Mouse (Mus musculus): ENCODE data around the gene Stx8. TPM values are rescaled to one million over a fixed set of nuclear protein-coding genes. Genes with fewer than 3 reads are reported as not detected.
A peak's percentile ranks its signal among the peaks of the same experiment; 100 is the strongest.

The Stx8 gene
- polyA plus RNA-seq, 1 experiment from 2014 or later = 58.7 TPM

- H3K36me3 ChIP-seq (ENCODE audit: control insufficient read depth, insufficient read depth) = no peaks in the 10 kb centered on the region
- H3K9me3 ChIP-seq (replicated peaks; ENCODE audit: control insufficient read depth, low read length) = 0 out of 2 replicates have a peak, but pooled peaks cover 3% of the 10 kb centered on the region
- no peak overlapping the region for H3K9ac ChIP-seq (ENCODE audit: low read length)
- no peak overlapping the region for H3K4me3 ChIP-seq (ENCODE audit: low read length)
- peak; percentile 74 for ATAC-seq (replicated peaks; ENCODE audit: extremely low read depth, insufficient read depth, low FRiP score)
- peak overlapping the region; percentile 58 for H3K27ac ChIP-seq (ENCODE audit: low read length)
- 51% methylated on average over 4 of the region's 4 CpGs for WGBS
- H3K4me2 ChIP-seq (ENCODE audit: low read depth, low read length) = no peak overlapping the region
- H3K27me3 ChIP-seq (ENCODE audit: control insufficient read depth, insufficient read depth, low read length) = no peaks in the 10 kb centered on the region
- H3K4me1 ChIP-seq (ENCODE audit: control insufficient read depth, insufficient read depth, low read length) = peaks cover 19% of the 10 kb centered on the region
Measured at GRCm38 (mm10) chr11:68172648-68173045, 206.7 kb downstream of the Stx8 start.

GRCm38 (mm10) chr11:68176550-68176949 is 210.6 kb downstream of the Stx8 start:
- H3K9ac ChIP-seq (ENCODE audit: low read length) = no peak overlapping the region
- no peak overlapping the region for H3K27ac ChIP-seq (ENCODE audit: low read length)
- H3K36me3 ChIP-seq (ENCODE audit: control insufficient read depth, insufficient read depth) = no peaks in the 10 kb centered on the region
- H3K4me2 ChIP-seq (ENCODE audit: low read depth, low read length) = no peak overlapping the region
- H3K9me3 ChIP-seq (replicated peaks; ENCODE audit: control insufficient read depth, low read length) = no peaks in the 10 kb centered on the region
- H3K27me3 ChIP-seq (ENCODE audit: control insufficient read depth, insufficient read depth, low read length) = no peaks in the 10 kb centered on the region
- ATAC-seq (replicated peaks; ENCODE audit: extremely low read depth, insufficient read depth, low FRiP score) = no peak
- WGBS = 58% methylated on average over 4 of the region's 4 CpGs
- H3K4me1 ChIP-seq (ENCODE audit: control insufficient read depth, insufficient read depth, low read length) = peaks cover 19% of the 10 kb centered on the region
- no peak overlapping the region for H3K4me3 ChIP-seq (ENCODE audit: low read length)

- H3K4me3 ChIP-seq (ENCODE audit: low read length) = no peak overlapping the region
- H3K27ac ChIP-seq (ENCODE audit: low read length) = no peak overlapping the region
- no peak for ATAC-seq (replicated peaks; ENCODE audit: extremely low read depth, insufficient read depth, low FRiP score)
- H3K9me3 ChIP-seq (replicated peaks; ENCODE audit: control insufficient read depth, low read length) = no peaks in the 10 kb centered on the region
- no peak overlapping the region for H3K4me2 ChIP-seq (ENCODE audit: low read depth, low read length)
- no peaks in the 10 kb centered on the region for H3K36me3 ChIP-seq (ENCODE audit: control insufficient read depth, insufficient read depth)
- no peak overlapping the region for H3K9ac ChIP-seq (ENCODE audit: low read length)
- peaks cover 12% of the 10 kb centered on the region for H3K4me1 ChIP-seq (ENCODE audit: control insufficient read depth, insufficient read depth, low read length)
- WGBS = 79% methylated on average over 7 of the region's 7 CpGs
- no peaks in the 10 kb centered on the region for H3K27me3 ChIP-seq (ENCODE audit: control insufficient read depth, insufficient read depth, low read length)
Measured at GRCm38 (mm10) chr11:68177415-68177814, 211.4 kb downstream of the Stx8 start.

- H3K27ac ChIP-seq (ENCODE audit: low read length) = no peak overlapping the region
- no peak for ATAC-seq (replicated peaks; ENCODE audit: extremely low read depth, insufficient read depth, low FRiP score)
- WGBS = 94% methylated on average over 3 of the region's 3 CpGs
Measured at GRCm38 (mm10) chr11:68185647-68186046, 219.7 kb downstream of the Stx8 start.

GRCm38 (mm10) chr11:68187242-68187641 is 221.2 kb downstream of the Stx8 start:
- WGBS = 66% methylated on average over 8 of the region's 8 CpGs
- no peaks in the 10 kb centered on the region for H3K9me3 ChIP-seq (replicated peaks; ENCODE audit: control insufficient read depth, low read length)
- H3K4me2 ChIP-seq (ENCODE audit: low read depth, low read length) = no peak overlapping the region
- H3K27me3 ChIP-seq (ENCODE audit: control insufficient read depth, insufficient read depth, low read length) = no peaks in the 10 kb centered on the region
- ATAC-seq (replicated peaks; ENCODE audit: extremely low read depth, insufficient read depth, low FRiP score) = no peak
- H3K9ac ChIP-seq (ENCODE audit: low read length) = no peak overlapping the region
- H3K36me3 ChIP-seq (ENCODE audit: control insufficient read depth, insufficient read depth) = no peaks in the 10 kb centered on the region
- no peak overlapping the region for H3K27ac ChIP-seq (ENCODE audit: low read length)
- 0 out of 2 replicates have a peak, but pooled peaks cover 8% of the 10 kb centered on the region for H3K4me1 ChIP-seq (ENCODE audit: control insufficient read depth, insufficient read depth, low read length)
- no peak overlapping the region for H3K4me3 ChIP-seq (ENCODE audit: low read length)

More at GRCm38 (mm10) chr11:68185647-68186046, 219.7 kb downstream of the Stx8 start:
- Histone ChIP-seq H3K4me2 (ENCODE audit: low read depth, low read length) (no peak overlapping the region), H3K27me3 (ENCODE audit: control insufficient read depth, insufficient read depth, low read length) (no peaks in the 10 kb centered on the region), H3K4me1 (ENCODE audit: control insufficient read depth, insufficient read depth, low read length) (0 out of 2 replicates have a peak, but pooled peaks cover 8% of the 10 kb centered on the region), H3K9me3 (replicated peaks; ENCODE audit: control insufficient read depth, low read length) (no peaks in the 10 kb centered on the region), H3K4me3 (ENCODE audit: low read length) (no peak overlapping the region), H3K36me3 (ENCODE audit: control insufficient read depth, insufficient read depth) (no peaks in the 10 kb centered on the region), H3K9ac (ENCODE audit: low read length) (no peak overlapping the region)

GRCm38 (mm10) chr11:68188695-68189201 is 222.8 kb downstream of the Stx8 start:
- H3K27ac ChIP-seq (ENCODE audit: low read length) = peak overlapping the region; percentile 79
- no peak overlapping the region for H3K9ac ChIP-seq (ENCODE audit: low read length)
- no peaks in the 10 kb centered on the region for H3K36me3 ChIP-seq (ENCODE audit: control insufficient read depth, insufficient read depth)
- H3K4me2 ChIP-seq (ENCODE audit: low read depth, low read length) = no peak overlapping the region
- H3K27me3 ChIP-seq (ENCODE audit: control insufficient read depth, insufficient read depth, low read length) = no peaks in the 10 kb centered on the region
- no peaks in the 10 kb centered on the region for H3K9me3 ChIP-seq (replicated peaks; ENCODE audit: control insufficient read depth, low read length)
- 62% methylated on average over 12 of the region's 12 CpGs for WGBS
- ATAC-seq (replicated peaks; ENCODE audit: extremely low read depth, insufficient read depth, low FRiP score) = peak; percentile 62
- peaks cover 9% of the 10 kb centered on the region; the same call in 1 of the 2 replicates for H3K4me1 ChIP-seq (ENCODE audit: control insufficient read depth, insufficient read depth, low read length)
- H3K4me3 ChIP-seq (ENCODE audit: low read length) = no peak overlapping the region

- WGBS = 78% methylated on average over 5 of the region's 5 CpGs
- no peak overlapping the region for H3K9ac ChIP-seq (ENCODE audit: low read length)
Measured at GRCm38 (mm10) chr11:68190849-68191248, 224.9 kb downstream of the Stx8 start.

GRCm38 (mm10) chr11:68195168-68195567 is 229.2 kb downstream of the Stx8 start:
- no peak overlapping the region for H3K27ac ChIP-seq (ENCODE audit: low read length)
- 0 out of 2 replicates have a peak, but pooled peaks have one; percentile 25 for ATAC-seq (replicated peaks; ENCODE audit: extremely low read depth, insufficient read depth, low FRiP score)
- 40% methylated on average over 6 of the region's 6 CpGs for WGBS

More at GRCm38 (mm10) chr11:68190849-68191248, 224.9 kb downstream of the Stx8 start:
- ATAC-seq (replicated peaks; ENCODE audit: extremely low read depth, insufficient read depth, low FRiP score) = no peak
- Histone ChIP-seq H3K27me3 (ENCODE audit: control insufficient read depth, insufficient read depth, low read length) (no peaks in the 10 kb centered on the region), H3K4me1 (ENCODE audit: control insufficient read depth, insufficient read depth, low read length) (peaks cover 25% of the 10 kb centered on the region), H3K27ac (ENCODE audit: low read length) (no peak overlapping the region), H3K36me3 (ENCODE audit: control insufficient read depth, insufficient read depth) (no peaks in the 10 kb centered on the region), H3K4me2 (ENCODE audit: low read depth, low read length) (no peak overlapping the region), H3K9me3 (replicated peaks; ENCODE audit: control insufficient read depth, low read length) (no peaks in the 10 kb centered on the region), H3K4me3 (ENCODE audit: low read length) (no peak overlapping the region)

GRCm38 (mm10) chr11:68195693-68196176 is 229.7 kb downstream of the Stx8 start:
- no peak for ATAC-seq (replicated peaks; ENCODE audit: extremely low read depth, insufficient read depth, low FRiP score)
- H3K27ac ChIP-seq (ENCODE audit: low read length) = 0 out of 2 replicates have a peak overlapping the region, but pooled peaks have one; percentile 5
- H3K9me3 ChIP-seq (replicated peaks; ENCODE audit: control insufficient read depth, low read length) = no peaks in the 10 kb centered on the region
- peaks cover 33% of the 10 kb centered on the region for H3K4me1 ChIP-seq (ENCODE audit: control insufficient read depth, insufficient read depth, low read length)
- no peak overlapping the region for H3K4me2 ChIP-seq (ENCODE audit: low read depth, low read length)
- no peaks in the 10 kb centered on the region for H3K27me3 ChIP-seq (ENCODE audit: control insufficient read depth, insufficient read depth, low read length)
- H3K4me3 ChIP-seq (ENCODE audit: low read length) = no peak overlapping the region
- no peaks in the 10 kb centered on the region for H3K36me3 ChIP-seq (ENCODE audit: control insufficient read depth, insufficient read depth)
- 55% methylated on average over 10 of the region's 10 CpGs for WGBS
- 0 out of 2 replicates have a peak overlapping the region, but pooled peaks have one; percentile 26 for H3K9ac ChIP-seq (ENCODE audit: low read length)

More at GRCm38 (mm10) chr11:68195168-68195567, 229.2 kb downstream of the Stx8 start:
- H3K9ac ChIP-seq (ENCODE audit: low read length) = no peak overlapping the region
- no peaks in the 10 kb centered on the region for H3K36me3 ChIP-seq (ENCODE audit: control insufficient read depth, insufficient read depth)
- no peaks in the 10 kb centered on the region for H3K27me3 ChIP-seq (ENCODE audit: control insufficient read depth, insufficient read depth, low read length)
- no peak overlapping the region for H3K4me3 ChIP-seq (ENCODE audit: low read length)
- no peak overlapping the region for H3K4me2 ChIP-seq (ENCODE audit: low read depth, low read length)
- peaks cover 30% of the 10 kb centered on the region for H3K4me1 ChIP-seq (ENCODE audit: control insufficient read depth, insufficient read depth, low read length)
- no peaks in the 10 kb centered on the region for H3K9me3 ChIP-seq (replicated peaks; ENCODE audit: control insufficient read depth, low read length)

All from heart, embryonic 16.5 days (tissue).